Mouse (Mus musculus) hindbrain, embryonic 14.5 days (tissue): ENCODE results near the gene Lrrc45. TPM values are rescaled to one million over a fixed set of nuclear protein-coding genes. Genes with fewer than 3 reads are reported as not detected.

Experiments
- ATAC-seq: fragments of 200-750 bp; cut with Nextera tagmentation; 2 replicates; pipeline ENCODE4 v1.8.0; 2017; ENCODE audit warnings: moderate number of reproducible peaks, mild to moderate bottlenecking, moderate TSS enrichment, moderate library complexity; ENCODE audit not compliant: low FRiP score
- DNase-seq: peaks from one replicate; pipeline ENCODE4 v3.0.0-alpha.2; 2015; ENCODE audit warnings: low spot score
- H3K27ac ChIP-seq: fragments of 300-500 bp; sonication (generic); 2 replicates; pipeline ENCODE4 v1.5.1; 2014; ENCODE audit warnings: mild to moderate bottlenecking, moderate library complexity
- H3K27me3 ChIP-seq: fragments of 300-500 bp; sonication (generic); 2 replicates; pipeline ENCODE4 v1.6.1; 2014; ENCODE audit warnings: mild to moderate bottlenecking, low read length, mixed read lengths; ENCODE audit not compliant: control insufficient read depth, insufficient read depth
- H3K36me3 ChIP-seq: fragments of 300-500 bp; sonication (generic); replicated peaks from 2 replicates; pipeline ENCODE4 v1.6.1; 2014; ENCODE audit not compliant: control insufficient read depth, insufficient read depth
- H3K4me1 ChIP-seq: fragments of 300-500 bp; sonication (generic); replicated peaks from 2 replicates; pipeline ENCODE4 v1.6.1; 2014; ENCODE audit warnings: antibody characterized with exemption, low read length, mixed read lengths; ENCODE audit not compliant: control insufficient read depth, insufficient read depth
- H3K4me2 ChIP-seq: fragments of 300-500 bp; sonication (generic); replicated peaks from 2 replicates; pipeline ENCODE4 v1.6.1; 2014; ENCODE audit warnings: mild to moderate bottlenecking, moderate library complexity
- H3K4me3 ChIP-seq: fragments of 300-500 bp; sonication (generic); replicated peaks from 2 replicates; pipeline ENCODE4 v1.5.1; 2014; ENCODE audit warnings: mild to moderate bottlenecking, low read length
- H3K9ac ChIP-seq: fragments of 300-500 bp; sonication (generic); 2 replicates; pipeline ENCODE4 v1.6.1; 2014
- H3K9me3 ChIP-seq: fragments of 300-500 bp; sonication (generic); 2 replicates; pipeline ENCODE4 v1.6.1; 2016; ENCODE audit warnings: low read length; ENCODE audit not compliant: control insufficient read depth
- WGBS: fragments of 180-500 bp; shearing (Covaris S2); extraction: QIAGEN DNeasy Blood & Tissue Kit; methylation state at CpG from one replicate; pipeline ENCODE4 v1.1.7; 2014; 5-methylcytosine and 5-hydroxymethylcytosine counted together
- polyA plus RNA-seq: library from polyadenylated mRNA; unstranded; fragments of >200 nt; fragmentation: Nextera tagmentation; extraction: Ambion mirVana; gene quantifications from 2 replicates; pipeline ENCODE4 v1.2.1, GENCODE M21; 2014

The Lrrc45 gene
- polyA plus RNA-seq, 1 experiment from 2014 or later: 56.5 TPM

DNA sequence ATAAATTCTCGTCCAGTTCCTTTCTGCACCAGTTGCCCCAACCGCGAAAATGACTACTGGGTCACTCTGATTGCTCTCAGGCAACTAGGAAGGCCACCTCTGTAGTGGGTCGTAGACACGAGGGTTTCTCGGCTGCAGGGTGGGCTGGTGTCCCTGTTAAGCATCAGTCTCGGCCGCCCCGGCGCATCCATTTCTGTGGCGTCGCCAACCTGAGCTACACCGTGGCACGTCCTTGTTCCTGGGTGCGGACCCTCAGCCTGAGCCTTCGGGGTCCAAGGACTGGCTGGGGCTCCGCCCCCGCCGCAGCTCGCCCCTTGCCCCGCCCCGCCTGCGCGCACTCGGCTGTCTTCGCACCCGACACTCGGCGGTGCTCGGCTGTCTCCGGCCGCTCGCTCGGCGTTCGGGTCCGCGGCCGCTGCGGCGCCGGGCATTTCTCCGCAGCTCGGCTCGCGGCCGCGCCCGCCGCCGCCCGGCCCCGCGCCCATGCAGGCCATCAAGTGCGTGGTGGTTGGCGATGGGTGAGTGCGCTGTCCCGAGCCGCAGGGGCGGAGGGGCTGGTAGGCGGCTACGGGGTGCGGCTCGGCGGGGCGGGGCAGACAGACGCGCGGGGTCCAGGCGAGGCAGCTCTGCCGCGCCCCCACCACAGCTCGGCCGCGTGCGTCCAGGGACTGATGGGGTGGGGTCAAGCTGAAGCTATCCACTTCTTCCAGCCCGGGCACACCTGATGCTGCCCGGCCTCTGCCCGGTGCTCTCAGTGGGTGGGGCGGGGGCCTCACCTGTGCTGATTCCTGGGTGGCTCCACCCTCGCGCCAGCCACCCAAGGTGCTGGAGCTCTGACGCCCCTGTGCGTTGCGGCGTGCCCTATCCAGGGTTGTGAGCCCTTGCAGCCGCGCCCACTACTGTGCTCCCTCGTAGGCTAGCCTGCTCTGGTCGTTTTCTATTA, 7.7 kb downstream of the Lrrc45 start, which contains the start of gene Rac3:
TSS of gene Rac3 (plus strand) at position 347 of the 943 bp plus-strand sequence.
- peak; percentile 86 for ATAC-seq
- H3K4me2 ChIP-seq: peak within 1 kb of the TSS; percentile 95

DNA sequence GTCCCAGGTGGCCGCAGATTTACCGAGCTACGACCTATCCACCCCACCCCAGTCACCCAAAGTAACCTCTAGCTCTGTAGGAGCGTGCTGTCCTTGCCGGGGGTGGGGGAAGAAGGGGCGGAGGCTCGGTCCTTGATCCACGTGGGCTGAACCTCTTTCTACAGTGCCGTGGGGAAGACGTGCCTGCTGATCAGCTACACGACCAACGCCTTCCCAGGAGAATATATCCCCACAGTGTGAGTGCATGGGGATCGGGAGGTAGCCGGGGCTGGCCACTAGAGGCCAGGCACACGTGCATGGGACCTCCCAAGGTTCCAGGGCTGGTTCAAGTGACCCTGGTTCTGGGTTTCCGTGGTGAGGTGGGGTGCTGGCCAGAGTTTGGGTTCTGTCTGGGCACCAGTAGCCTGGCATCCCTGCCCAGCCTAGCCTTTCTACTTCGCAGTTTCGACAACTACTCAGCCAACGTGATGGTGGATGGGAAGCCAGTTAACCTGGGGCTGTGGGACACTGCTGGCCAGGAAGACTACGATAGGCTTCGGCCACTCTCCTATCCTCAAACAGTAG, 8.4 kb downstream of the Lrrc45 start:
- H3K9me3 ChIP-seq: no peaks in the 10 kb centered on the region
- H3K4me1 ChIP-seq: peaks cover 25% of the 10 kb centered on the region
- ATAC-seq (no peak), DNase-seq (no peak)
- H3K36me3 ChIP-seq: peaks cover 35% of the 10 kb centered on the region
- peak overlapping the region; percentile 71; the same call in 1 of the 2 replicates for H3K27ac ChIP-seq
- no peaks in the 10 kb centered on the region for H3K27me3 ChIP-seq
- peak overlapping the region; percentile 93 for H3K9ac ChIP-seq
- 22% methylated on average over 21 of the region's 21 CpGs for WGBS
- peak overlapping the region; percentile 95 for H3K4me2 ChIP-seq
- peak overlapping the region; percentile 87 for H3K4me3 ChIP-seq

More for the DNA sequence above, 7.7 kb downstream of the Lrrc45 start, which contains the start of gene Rac3:
- no peaks in the 10 kb centered on the region for H3K27me3 ChIP-seq
- peak within 1 kb of the TSS; percentile 93 for H3K9ac ChIP-seq
- H3K9me3 ChIP-seq: no peaks in the 10 kb centered on the region
- peak within 1 kb of the TSS; percentile 71 for H3K27ac ChIP-seq
- DNase-seq: peak; percentile 84
- WGBS: under 1% methylated on average over 88 of the region's 90 CpGs
- peak within 1 kb of the TSS; percentile 87 for H3K4me3 ChIP-seq
- H3K4me1 ChIP-seq: peaks cover 20% of the 10 kb centered on the region
- H3K36me3 ChIP-seq: peaks cover 40% of the 10 kb centered on the region

DNA sequence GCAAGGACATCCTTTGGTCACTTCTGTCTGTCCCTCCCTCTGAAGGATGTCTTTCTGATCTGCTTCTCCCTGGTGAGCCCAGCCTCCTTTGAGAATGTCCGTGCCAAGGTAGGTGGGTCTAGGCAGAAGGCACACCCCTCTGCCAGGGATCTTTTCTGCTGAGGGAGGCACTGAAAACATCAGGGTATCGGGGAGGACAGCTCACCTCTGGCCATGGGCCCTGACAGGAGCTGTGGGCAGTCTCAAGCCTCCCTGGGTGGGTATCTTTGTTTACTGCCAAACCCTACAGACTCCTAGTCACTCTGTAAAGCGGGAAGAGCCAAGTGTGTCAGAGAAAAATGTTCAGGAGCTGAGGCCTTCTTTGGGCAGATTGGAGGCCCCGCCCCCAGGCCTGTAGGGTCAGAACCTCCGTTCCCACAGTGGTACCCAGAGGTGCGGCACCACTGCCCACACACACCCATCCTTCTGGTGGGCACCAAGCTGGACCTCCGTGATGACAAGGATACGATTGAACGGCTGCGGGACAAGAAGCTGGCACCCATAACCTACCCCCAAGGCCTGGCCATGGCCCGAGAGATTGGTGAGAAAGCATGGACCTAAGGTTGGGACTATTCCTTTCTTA, 9.1 kb downstream of the Lrrc45 start:
- H3K4me1 ChIP-seq: peaks cover 25% of the 10 kb centered on the region
- H3K27ac ChIP-seq: no peak overlapping the region
- ATAC-seq: no peak
- peak overlapping the region; percentile 87 for H3K4me3 ChIP-seq
- H3K9me3 ChIP-seq: no peaks in the 10 kb centered on the region
- H3K4me2 ChIP-seq: peak overlapping the region; percentile 95
- no peaks in the 10 kb centered on the region for H3K27me3 ChIP-seq
- DNase-seq: no peak
- 84% methylated on average over 11 of the region's 11 CpGs for WGBS
- peaks cover 28% of the 10 kb centered on the region for H3K36me3 ChIP-seq
- peak overlapping the region; percentile 93 for H3K9ac ChIP-seq

DNA sequence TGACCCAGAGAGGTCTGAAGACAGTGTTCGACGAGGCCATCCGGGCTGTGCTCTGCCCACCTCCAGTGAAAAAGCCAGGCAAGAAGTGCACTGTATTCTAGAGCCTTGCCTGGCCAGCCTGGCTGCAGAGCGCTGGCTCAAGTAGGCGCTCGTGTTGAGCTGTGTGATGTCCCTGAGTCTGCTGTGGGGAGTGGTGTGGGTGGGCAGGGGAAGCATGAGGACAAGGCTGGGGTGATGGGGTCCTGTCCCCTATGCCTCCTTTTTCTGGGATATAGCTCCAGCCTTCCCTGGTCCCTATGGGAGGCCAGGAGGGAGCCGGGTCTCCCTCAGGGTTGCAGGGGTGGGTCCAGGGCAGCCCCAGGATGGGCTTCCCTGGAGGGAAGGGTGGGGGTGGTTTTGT, 9.8 kb downstream of the Lrrc45 start:
- H3K4me2 ChIP-seq: no peak overlapping the region
- H3K36me3 ChIP-seq: peaks cover 21% of the 10 kb centered on the region
- H3K9me3 ChIP-seq: no peaks in the 10 kb centered on the region
- WGBS: 80% methylated on average over 7 of the region's 7 CpGs
- DNase-seq (no peak), ATAC-seq (no peak)
- no peak overlapping the region for H3K9ac ChIP-seq
- no peak overlapping the region for H3K4me3 ChIP-seq
- peaks cover 25% of the 10 kb centered on the region for H3K4me1 ChIP-seq
- H3K27me3 ChIP-seq: no peaks in the 10 kb centered on the region
- H3K27ac ChIP-seq: no peak overlapping the region

DNA sequence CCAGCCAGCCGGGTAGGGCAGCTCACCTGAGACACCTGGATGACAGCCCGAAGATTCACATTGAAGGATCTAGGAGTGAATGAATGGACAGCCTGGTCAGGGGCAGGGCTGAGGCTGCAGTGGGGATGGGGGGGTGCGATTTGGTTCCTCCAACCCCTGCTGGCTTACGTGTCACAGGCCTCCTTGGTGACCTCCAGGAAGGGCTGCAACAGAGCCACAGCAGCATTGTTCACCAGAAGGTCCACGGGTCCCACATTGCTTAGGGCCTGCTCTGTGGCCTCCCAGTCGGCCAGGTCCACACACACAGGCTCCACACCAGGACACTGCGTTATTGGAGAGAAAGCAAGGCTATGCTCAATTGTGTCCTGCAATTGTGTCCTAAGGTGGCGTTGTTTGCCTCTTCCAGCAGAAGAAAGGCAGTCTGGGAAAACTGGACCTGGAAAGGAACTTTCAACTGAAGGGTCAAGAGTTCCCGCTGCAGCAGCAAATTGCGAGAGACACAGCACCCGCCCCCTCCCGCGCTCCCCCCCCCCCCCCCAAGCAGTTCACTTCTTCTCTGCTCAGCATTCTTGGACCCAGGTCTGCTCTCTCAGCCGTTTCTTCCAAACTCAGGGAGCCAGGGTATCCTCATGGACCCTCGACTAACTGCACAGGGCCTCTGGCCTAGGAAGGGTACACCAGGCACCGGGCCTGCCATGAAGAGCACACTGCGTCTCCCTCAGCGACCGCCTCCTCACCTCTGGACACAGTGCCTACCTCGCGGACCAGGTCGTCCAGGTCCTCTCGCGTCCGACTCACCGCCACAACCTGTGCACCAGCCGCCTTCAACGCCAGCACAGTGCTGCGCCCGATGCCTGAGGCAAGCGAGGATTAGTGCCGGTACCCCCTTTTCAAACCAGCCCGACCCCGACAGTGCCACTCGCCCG, 12.8 kb downstream of the Lrrc45 start:
- H3K27ac ChIP-seq: no peak overlapping the region
- ATAC-seq (peak; percentile 47; the same call in 1 of the 2 replicates), DNase-seq (no peak)
- peak overlapping the region; percentile 87 for H3K4me2 ChIP-seq
- H3K9ac ChIP-seq: peak overlapping the region; percentile 63
- 16% methylated on average over 33 of the region's 36 CpGs for WGBS
- peak overlapping the region; percentile 43 for H3K4me3 ChIP-seq
- H3K4me1 ChIP-seq: peaks cover 20% of the 10 kb centered on the region
- peaks cover 15% of the 10 kb centered on the region for H3K36me3 ChIP-seq
- no peaks in the 10 kb centered on the region for H3K27me3 ChIP-seq
- no peaks in the 10 kb centered on the region for H3K9me3 ChIP-seq

DNA sequence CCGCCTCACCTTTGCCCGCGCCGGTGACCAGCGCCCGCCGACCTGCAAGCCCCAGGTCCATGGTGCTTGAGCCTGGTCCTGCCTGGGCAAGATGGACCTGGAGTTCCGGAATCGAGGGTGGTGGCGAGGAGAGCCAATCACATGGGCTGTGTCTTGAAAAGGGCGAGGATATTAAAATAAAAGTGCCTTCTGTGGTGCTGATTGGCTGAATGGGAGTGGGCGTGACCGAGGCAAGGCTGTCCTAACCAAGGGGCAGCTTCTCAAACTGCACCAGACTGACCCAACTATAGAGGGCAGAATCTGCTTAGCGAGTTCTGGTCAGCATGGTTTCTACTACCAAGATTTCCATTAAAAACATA, 13.4 kb downstream of the Lrrc45 start, which contains the start of gene Dcxr:
TSS of gene Dcxr (minus strand) at position 113 of the 359 bp plus-strand sequence.
- ATAC-seq: peak; percentile 85
- WGBS: under 1% methylated on average over 14 of the region's 14 CpGs

DNA sequence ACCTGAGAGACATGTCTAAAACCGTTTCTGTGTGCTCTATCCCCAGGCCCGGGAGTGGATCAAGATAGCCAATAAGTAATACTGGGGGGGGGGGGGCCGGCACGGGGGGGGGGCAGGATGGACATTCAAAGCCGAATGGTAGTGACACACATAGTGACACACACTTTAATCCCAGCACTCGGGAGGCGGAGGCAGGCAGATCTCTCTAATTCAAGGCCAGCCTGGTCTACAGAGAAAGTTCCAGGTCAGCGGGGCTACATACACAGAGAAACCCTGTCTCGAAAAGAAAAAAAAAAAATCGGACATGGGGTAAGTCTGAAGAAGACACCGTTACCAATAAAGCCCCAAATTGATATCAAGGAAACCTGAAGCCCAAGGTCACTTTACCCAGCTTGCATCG, 13.8 kb downstream of the Lrrc45 start:
- DNase-seq (no peak), ATAC-seq (no peak)
- no peak overlapping the region for H3K27ac ChIP-seq
- peaks cover 15% of the 10 kb centered on the region for H3K36me3 ChIP-seq
- H3K27me3 ChIP-seq: no peaks in the 10 kb centered on the region
- H3K9ac ChIP-seq: no peak overlapping the region
- peak overlapping the region; percentile 87 for H3K4me2 ChIP-seq
- WGBS: 64% methylated on average over 12 of the region's 12 CpGs
- no peaks in the 10 kb centered on the region for H3K9me3 ChIP-seq
- H3K4me3 ChIP-seq: no peak overlapping the region
- H3K4me1 ChIP-seq: peaks cover 14% of the 10 kb centered on the region

More for the DNA sequence above, 13.4 kb downstream of the Lrrc45 start, which contains the start of gene Dcxr:
- peak within 1 kb of the TSS; percentile 63 for H3K9ac ChIP-seq
- H3K9me3 ChIP-seq: no peaks in the 10 kb centered on the region
- peak within 1 kb of the TSS; percentile 43 for H3K4me3 ChIP-seq
- H3K4me2 ChIP-seq: peak within 1 kb of the TSS; percentile 87
- peak; percentile 75 for DNase-seq
- H3K27me3 ChIP-seq: no peaks in the 10 kb centered on the region
- H3K27ac ChIP-seq: no peak within 1 kb of the TSS
- peaks cover 18% of the 10 kb centered on the region for H3K4me1 ChIP-seq
- peaks cover 15% of the 10 kb centered on the region for H3K36me3 ChIP-seq

DNA sequence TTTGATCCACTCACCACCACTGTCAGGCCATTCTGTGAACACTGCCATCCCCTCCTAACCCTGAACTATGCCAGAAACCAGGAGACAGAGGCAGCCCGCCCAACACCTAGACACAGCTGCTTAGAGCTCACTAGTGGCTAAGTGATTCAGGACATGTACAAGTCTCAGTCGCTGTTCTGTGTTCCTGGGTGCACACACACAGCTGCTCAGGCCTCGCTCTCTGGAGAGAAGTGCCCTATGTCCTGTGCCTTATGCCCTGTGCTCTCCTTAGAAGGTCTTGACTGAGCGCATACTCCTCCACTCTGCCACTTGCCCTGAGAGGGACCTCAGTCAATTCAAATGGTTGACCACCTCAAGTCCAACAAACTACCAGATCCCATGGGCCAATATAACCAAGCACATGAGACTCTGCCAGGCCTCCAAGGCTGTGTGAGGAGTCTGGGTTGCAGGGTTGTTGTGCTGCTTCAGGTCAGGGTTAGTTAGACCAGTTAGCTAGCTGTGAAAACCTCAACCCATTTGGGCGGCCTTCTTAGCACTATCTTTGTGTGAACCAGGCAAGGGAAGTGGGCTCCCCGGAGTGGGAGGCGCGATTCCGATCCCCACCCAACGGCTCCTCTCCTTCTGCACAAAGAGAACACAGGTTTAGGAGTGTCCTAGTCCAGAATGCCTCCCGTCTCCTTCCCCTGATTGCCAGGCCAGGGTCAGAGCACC, 15.0 kb downstream of the Lrrc45 start:
- Histone ChIP-seq H3K36me3 (peaks cover 7% of the 10 kb centered on the region), H3K9ac (no peak overlapping the region), H3K4me1 (peaks cover 9% of the 10 kb centered on the region), H3K4me2 (no peak overlapping the region; the same call in 1 of the 2 replicates), H3K9me3 (no peaks in the 10 kb centered on the region), H3K27me3 (no peaks in the 10 kb centered on the region), H3K27ac (no peak overlapping the region), H3K4me3 (no peak overlapping the region)
- no peak for DNase-seq
- no peak for ATAC-seq
- WGBS: 70% methylated on average over 11 of the region's 11 CpGs
